Mouse (Mus musculus): Measurements from ENCODE around the gene Tbc1d10b.

Gene Tbc1d10b

GRCm38 (mm10) chr7:127225147-127225995, 17.1 kb upstream of the Tbc1d10b start:
- no peak for DNase-seq (ENCODE audit: low read depth, low spot score)

GRCm38 (mm10) chr7:127224616-127225015, 16.3 kb upstream of the Tbc1d10b start:
- no peak for DNase-seq (ENCODE audit: low read depth, low spot score)

DNA sequence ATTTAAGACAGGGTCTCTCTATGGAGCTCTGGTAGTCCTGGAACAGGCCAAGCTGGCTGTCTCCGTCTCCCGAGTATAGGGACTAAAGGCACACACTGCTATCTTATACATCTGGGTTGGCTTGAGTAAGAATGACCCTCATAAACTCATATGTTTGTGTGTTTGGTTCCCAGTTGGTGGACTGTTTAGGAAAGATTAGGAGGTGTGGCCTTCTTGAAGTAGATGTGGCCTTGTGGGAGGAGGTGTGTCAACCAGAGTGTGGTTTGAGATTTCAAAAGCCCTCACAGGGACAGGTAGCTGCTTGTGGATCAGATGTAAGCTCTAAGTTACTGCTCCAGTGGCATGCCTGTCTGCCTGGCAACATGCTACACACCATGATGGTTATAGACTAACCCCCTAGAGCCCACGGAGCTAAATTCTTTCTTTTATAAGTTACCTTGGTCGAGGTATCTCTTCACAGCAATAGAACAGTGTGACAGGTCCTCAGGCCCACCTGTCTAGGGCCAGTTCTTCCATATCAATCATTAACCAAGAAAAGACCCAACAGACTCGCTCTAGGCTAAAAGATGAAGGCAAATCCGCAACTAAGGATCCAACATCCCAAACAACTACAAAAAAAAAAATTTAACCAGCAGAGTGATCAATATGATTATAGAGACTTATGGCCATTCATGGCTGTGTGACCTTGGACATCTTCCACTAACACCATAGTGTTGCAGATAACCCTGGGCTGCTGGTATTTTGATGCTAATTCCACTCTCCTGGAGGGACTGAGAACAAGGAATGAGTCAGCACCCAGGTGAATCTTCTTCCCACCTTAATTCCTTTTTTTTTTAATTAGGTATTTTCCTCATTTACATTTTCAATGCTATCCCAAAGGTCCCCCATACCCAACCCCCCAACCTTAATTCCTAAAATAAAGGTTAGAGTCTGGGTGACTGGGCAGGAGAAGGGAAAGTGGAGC, 15.5 kb upstream of the Tbc1d10b start:
- DNase-seq (ENCODE audit: low read depth, low spot score) = no peak

GRCm38 (mm10) chr7:127223106-127223505, 14.8 kb upstream of the Tbc1d10b start:
- no peak for DNase-seq (ENCODE audit: low read depth, low spot score)

- DNase-seq (ENCODE audit: low read depth, low spot score) = no peak
These were observed 12.2 kb upstream of the Tbc1d10b start for GRCm38 (mm10) chr7:127220440-127220839.

- DNase-seq (ENCODE audit: low read depth, low spot score) = no peak
These were observed 10.4 kb upstream of the Tbc1d10b start for GRCm38 (mm10) chr7:127218670-127219069.

GRCm38 (mm10) chr7:127217901-127218642, 9.8 kb upstream of the Tbc1d10b start:
- DNase-seq (ENCODE audit: low read depth, low spot score) = no peak

DNA sequence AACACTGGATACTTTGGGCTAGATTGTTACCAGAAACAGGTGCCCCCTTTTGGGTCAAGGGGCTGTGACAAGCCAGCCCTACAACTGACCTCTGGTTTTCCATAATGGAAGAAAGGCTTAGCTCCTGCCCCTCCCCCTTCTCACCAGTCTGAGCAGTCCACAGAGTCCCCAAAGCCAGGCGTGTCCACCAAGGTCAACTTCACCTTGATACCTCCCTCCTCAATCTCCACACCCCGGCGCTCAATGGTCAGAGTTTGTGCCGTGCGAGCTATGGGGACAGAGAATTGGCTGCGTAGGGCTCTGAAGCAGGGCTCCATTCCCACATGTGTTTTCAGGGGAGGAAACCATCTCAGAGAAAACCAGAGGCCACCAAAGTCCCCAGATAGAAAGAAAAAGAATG, 9.2 kb upstream of the Tbc1d10b start:
- no peak for DNase-seq (ENCODE audit: low read depth, low spot score)

DNA sequence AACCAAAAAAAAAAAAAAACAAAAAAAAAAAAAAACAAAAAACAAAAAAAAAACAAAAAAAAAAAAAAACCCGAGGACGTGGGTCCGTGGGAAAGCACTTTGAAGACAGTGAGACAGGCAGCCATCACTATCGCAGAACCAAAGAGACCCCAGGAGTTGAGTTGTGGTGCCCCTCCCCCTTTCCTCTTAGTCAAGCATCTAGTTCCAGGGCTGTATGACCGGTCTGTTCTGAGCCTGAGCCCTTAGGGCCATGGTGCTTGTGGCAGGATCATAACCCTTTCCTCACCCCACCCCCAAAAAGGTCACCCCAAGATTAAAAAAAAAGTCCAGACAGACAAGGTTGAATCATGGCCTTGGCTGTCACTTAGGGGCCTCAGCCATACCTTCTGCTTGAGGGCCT, 8.0 kb upstream of the Tbc1d10b start:
- no peak for DNase-seq (ENCODE audit: low read depth, low spot score)

GRCm38 (mm10) chr7:127214981-127215871, 7.0 kb upstream of the Tbc1d10b start:
- peak; percentile 73 for DNase-seq (ENCODE audit: low read depth, low spot score)

DNA sequence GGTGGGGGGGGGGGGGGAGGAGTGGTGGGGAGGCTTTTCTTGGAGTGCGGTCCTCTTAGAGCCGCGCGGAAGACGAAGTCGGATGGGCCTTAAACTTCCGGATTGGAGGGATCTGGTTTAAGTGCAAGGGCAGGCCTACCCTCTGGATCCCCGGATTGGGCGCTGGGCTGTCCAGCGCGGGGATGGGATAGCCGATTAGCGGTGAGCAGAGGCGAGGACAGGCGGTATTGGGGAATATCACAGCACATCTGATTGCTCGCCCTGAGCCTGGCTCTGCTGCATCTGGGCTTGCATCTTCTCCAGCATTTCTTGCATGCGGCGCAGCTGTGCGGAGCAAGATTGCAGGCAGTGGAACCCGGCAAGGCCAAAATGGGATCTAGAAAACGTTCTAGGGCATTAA, 6.3 kb upstream of the Tbc1d10b start:
- no peak for DNase-seq (ENCODE audit: low read depth, low spot score)

- DNase-seq (ENCODE audit: low read depth, low spot score) = no peak
These were observed 5.7 kb upstream of the Tbc1d10b start for GRCm38 (mm10) chr7:127213930-127214329.

DNA sequence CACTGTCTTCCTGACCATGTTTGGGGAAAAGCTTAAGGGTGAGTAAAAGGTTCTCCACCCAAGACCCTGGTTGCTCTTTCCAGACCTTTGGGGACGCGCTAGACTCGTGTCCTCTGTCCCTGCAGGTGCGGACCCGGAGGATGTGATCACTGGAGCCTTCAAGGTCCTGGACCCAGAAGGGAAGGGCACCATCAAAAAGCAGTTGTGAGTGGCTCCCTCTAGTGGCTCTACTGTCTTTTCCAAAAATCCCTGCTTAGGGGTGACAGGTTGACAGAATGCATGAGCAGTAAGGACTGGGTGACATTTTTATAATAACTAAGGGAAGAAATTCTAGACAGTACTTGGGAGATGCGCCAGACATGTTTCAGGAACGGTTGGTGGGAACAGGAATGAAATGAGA, 5.2 kb upstream of the Tbc1d10b start:
- DNase-seq (ENCODE audit: low read depth, low spot score) = no peak

- no peak for DNase-seq (ENCODE audit: low read depth, low spot score)
These were observed 4.4 kb upstream of the Tbc1d10b start for GRCm38 (mm10) chr7:127212432-127213250.

DNA sequence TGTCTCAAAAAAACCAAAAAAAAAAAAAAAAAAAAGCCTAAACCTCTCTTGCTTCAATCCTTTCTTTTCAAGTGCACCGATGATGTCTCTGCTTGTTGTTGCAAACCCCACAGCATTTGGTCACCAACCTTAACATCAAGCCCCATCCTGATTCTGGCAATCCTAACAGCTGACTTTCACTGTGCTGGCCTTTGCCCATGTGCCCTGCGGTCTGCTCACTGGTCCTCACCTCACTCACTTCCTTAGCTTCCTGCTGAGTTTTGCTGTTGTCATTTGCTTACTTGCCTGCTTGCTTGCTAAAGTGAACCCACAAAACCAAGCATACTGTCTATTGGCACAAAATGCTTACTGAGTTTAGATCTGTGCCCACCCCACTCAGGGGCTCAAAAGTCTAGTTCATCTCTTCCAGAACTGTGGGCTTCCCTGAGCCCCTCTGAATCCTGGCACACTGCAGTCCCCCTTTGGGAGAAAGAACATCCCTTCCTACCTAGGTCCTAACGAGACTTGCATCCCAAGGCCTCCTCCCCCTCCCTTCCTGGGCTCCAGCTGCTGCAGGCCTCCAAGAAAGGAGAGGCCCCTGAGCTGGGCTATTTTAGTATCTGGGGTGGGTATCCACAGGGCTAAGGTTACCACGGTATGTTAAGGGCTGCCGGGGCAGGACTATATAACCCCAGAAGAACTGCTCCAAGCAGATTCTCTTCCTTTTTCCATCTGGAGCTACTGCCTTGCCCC, 2.9 kb upstream of the Tbc1d10b start:
- DNase-seq (ENCODE audit: low read depth, low spot score) = no peak

- DNase-seq (ENCODE audit: low read depth, low spot score) = no peak
These were observed 2.0 kb upstream of the Tbc1d10b start for GRCm38 (mm10) chr7:127210266-127210665.

DNA sequence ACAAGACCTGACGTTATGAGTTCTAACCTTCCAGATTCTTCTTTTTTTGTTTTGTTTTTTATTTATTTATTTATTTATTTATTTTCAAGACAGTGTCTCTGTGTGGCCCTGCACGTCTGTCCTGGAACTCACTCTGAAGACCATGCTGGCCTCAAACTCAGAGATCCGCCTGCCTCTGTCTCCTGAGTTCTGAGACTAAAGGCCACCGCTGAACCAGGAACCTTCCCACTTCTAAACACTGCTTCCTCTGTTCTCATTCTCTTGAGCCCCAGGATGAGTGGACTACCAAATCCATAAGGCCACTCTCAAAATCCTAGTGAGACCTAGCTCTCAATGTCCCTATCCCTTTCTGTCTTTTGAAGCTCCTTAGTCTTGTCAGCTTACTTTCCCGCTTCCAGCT, 1.6 kb upstream of the Tbc1d10b start:
- no peak for DNase-seq (ENCODE audit: low read depth, low spot score)

GRCm38 (mm10) chr7:127208553-127209438, 528 bp upstream of the Tbc1d10b start, which contains the start of gene Mylpf:
TSS of gene Mylpf (plus strand) at chr7:127208890.
- DNase-seq (ENCODE audit: low read depth, low spot score) = peak; percentile 96

All from forelimb bud, embryonic 11.5 days (tissue).